Mouse (Mus musculus) limb, embryonic 11.5 days (tissue): Measurements from ENCODE around the gene Pdcd6ip. TPM values are rescaled to one million over a fixed set of nuclear protein-coding genes. Genes with fewer than 3 reads are reported as not detected.
A peak's percentile ranks its signal among the peaks of the same experiment; 100 is the strongest.
"Not testable (repeated sequence)": the region's sequence is repeated elsewhere in the genome, so short reads cannot be mapped to it uniquely, and the experiment has no call there.

Experiments used
- ATAC-seq: fragments of 200-750 bp; cut with Nextera tagmentation; 2 replicates; pipeline ENCODE4 v1.8.0; 2017; ENCODE audit warnings: low read depth; ENCODE audit not compliant: insufficient number of reproducible peaks, low FRiP score, low TSS enrichment
- DNase-seq: peaks from one replicate; pipeline ENCODE4 v3.0.0-alpha.2; 2015; ENCODE audit warnings: low spot score
- H3K27ac ChIP-seq: fragments of 300-500 bp; sonication (generic); replicated peaks from 2 replicates; pipeline ENCODE4 v1.5.1; 2014; ENCODE audit warnings: low read depth, mild to moderate bottlenecking, low read length
- H3K27me3 ChIP-seq: fragments of 300-500 bp; sonication (generic); 2 replicates; pipeline ENCODE4 v1.6.1; 2014; ENCODE audit warnings: mild to moderate bottlenecking, low read length, mixed read lengths; ENCODE audit not compliant: control insufficient read depth, insufficient read depth
- H3K36me3 ChIP-seq: fragments of 300-500 bp; sonication (generic); 2 replicates; pipeline ENCODE4 v1.6.1; 2014; ENCODE audit warnings: mild to moderate bottlenecking, low read length, moderate library complexity, mixed read lengths; ENCODE audit not compliant: control insufficient read depth, insufficient read depth
- H3K4me1 ChIP-seq: fragments of 300-500 bp; sonication (generic); 2 replicates; pipeline ENCODE4 v1.6.1; 2014; ENCODE audit warnings: low read length, mixed read lengths; ENCODE audit not compliant: control insufficient read depth, insufficient read depth
- H3K4me2 ChIP-seq: fragments of 300-500 bp; sonication (generic); 2 replicates; pipeline ENCODE4 v1.6.1; 2014; ENCODE audit warnings: low read depth, mild to moderate bottlenecking, moderate library complexity; ENCODE audit not compliant: severe bottlenecking
- H3K4me3 ChIP-seq: fragments of 300-500 bp; sonication (generic); 2 replicates; pipeline ENCODE4 v1.5.1; 2014; ENCODE audit warnings: low read depth, low read length
- H3K9ac ChIP-seq: fragments of 300-500 bp; sonication (generic); 2 replicates; pipeline ENCODE4 v1.6.1; 2014; ENCODE audit warnings: mild to moderate bottlenecking, low read length
- H3K9me3 ChIP-seq: fragments of 300-500 bp; sonication (generic); 2 replicates; pipeline ENCODE4 v1.6.1; 2016; ENCODE audit warnings: low read length; ENCODE audit not compliant: control insufficient read depth
- WGBS: fragments of 180-500 bp; shearing (Covaris S2); extraction: QIAGEN DNeasy Blood & Tissue Kit; methylation state at CpG from one replicate; pipeline ENCODE4 v1.1.7; 2014; 5-methylcytosine and 5-hydroxymethylcytosine counted together
- polyA plus RNA-seq: library from polyadenylated mRNA; unstranded; fragments of >200 nt; fragmentation: Nextera tagmentation; extraction: Ambion mirVana; gene quantifications from 2 replicates; pipeline ENCODE4 v1.2.1, GENCODE M21; 2014

Pdcd6ip gene
- polyA plus RNA-seq, 1 experiment from 2014 or later: 55.6 TPM

- DNase-seq (no peak), ATAC-seq (no peak)
- H3K4me1 ChIP-seq: no peaks in the 10 kb centered on the region
- H3K9me3 ChIP-seq: no peaks in the 10 kb centered on the region
- no peak overlapping the region for H3K9ac ChIP-seq
- H3K27me3 ChIP-seq: no peaks in the 10 kb centered on the region
- no peak overlapping the region for H3K4me3 ChIP-seq
- peaks cover 17% of the 10 kb centered on the region for H3K36me3 ChIP-seq
- 83% methylated on average over 7 of the region's 7 CpGs for WGBS
- no peak overlapping the region for H3K4me2 ChIP-seq
- no peak overlapping the region for H3K27ac ChIP-seq
These were observed 37.8 kb downstream of the Pdcd6ip start for GRCm38 (mm10) chr9:113670105-113670856.

- Histone ChIP-seq H3K27ac (no peak overlapping the region), H3K4me1 (no peaks in the 10 kb centered on the region), H3K27me3 (no peaks in the 10 kb centered on the region), H3K9me3 (no peaks in the 10 kb centered on the region), H3K4me3 (no peak overlapping the region), H3K9ac (no peak overlapping the region), H3K36me3 (peaks cover 20% of the 10 kb centered on the region), H3K4me2 (no peak overlapping the region)
- WGBS: 85% methylated on average over 4 of the region's 4 CpGs
- DNase-seq (no peak), ATAC-seq (no peak)
These were observed 44.6 kb downstream of the Pdcd6ip start for GRCm38 (mm10) chr9:113663476-113663875.

- no peak overlapping the region for H3K4me2 ChIP-seq
- H3K9ac ChIP-seq: no peak overlapping the region
- no peak overlapping the region for H3K27ac ChIP-seq
- no peaks in the 10 kb centered on the region for H3K4me1 ChIP-seq
- DNase-seq (no peak), ATAC-seq (no peak)
- WGBS: 89% methylated on average over 1 of the region's 1 CpGs
- no peak overlapping the region for H3K4me3 ChIP-seq
- H3K9me3 ChIP-seq: no peaks in the 10 kb centered on the region
- no peaks in the 10 kb centered on the region for H3K27me3 ChIP-seq
- H3K36me3 ChIP-seq: peaks cover 16% of the 10 kb centered on the region; the same call in 1 of the 2 replicates
These were observed 50.2 kb downstream of the Pdcd6ip start for GRCm38 (mm10) chr9:113657837-113658236.

- Histone ChIP-seq H3K36me3 (peaks cover 6% of the 10 kb centered on the region; the same call in 1 of the 2 replicates), H3K27ac (no peak overlapping the region), H3K9me3 (no peaks in the 10 kb centered on the region), H3K4me3 (no peak overlapping the region), H3K4me1 (no peaks in the 10 kb centered on the region), H3K4me2 (no peak overlapping the region), H3K27me3 (no peaks in the 10 kb centered on the region), H3K9ac (no peak overlapping the region)
- 84% methylated on average over 8 of the region's 8 CpGs for WGBS
- ATAC-seq (no peak), DNase-seq (peak; percentile 48)
These were observed 54.5 kb downstream of the Pdcd6ip start for GRCm38 (mm10) chr9:113653571-113653970.

GRCm38 (mm10) chr9:113650787-113651186 is 57.3 kb downstream of the Pdcd6ip start:
- H3K27ac ChIP-seq: no peak overlapping the region
- WGBS: 89% methylated on average over 8 of the region's 8 CpGs
- DNase-seq: no peak

GRCm38 (mm10) chr9:113649211-113649610 is 58.8 kb downstream of the Pdcd6ip start:
- not testable (repeated sequence) for H3K4me3 ChIP-seq, H3K27ac ChIP-seq, ATAC-seq, DNase-seq, H3K4me2 ChIP-seq, H3K9ac ChIP-seq, H3K27me3 ChIP-seq, H3K36me3 ChIP-seq, H3K4me1 ChIP-seq, H3K9me3 ChIP-seq
- 82% methylated on average over 8 of the region's 8 CpGs for WGBS

More at GRCm38 (mm10) chr9:113650787-113651186, 57.3 kb downstream of the Pdcd6ip start:
- Histone ChIP-seq H3K9me3 (no peaks in the 10 kb centered on the region), H3K9ac (no peak overlapping the region), H3K4me3 (no peak overlapping the region), H3K4me1 (no peaks in the 10 kb centered on the region), H3K4me2 (no peak overlapping the region), H3K36me3 (peaks cover 4% of the 10 kb centered on the region; the same call in 1 of the 2 replicates), H3K27me3 (no peaks in the 10 kb centered on the region)
- no peak for ATAC-seq

- Histone ChIP-seq H3K4me3 (no peak overlapping the region), H3K9ac (no peak overlapping the region), H3K27me3 (no peaks in the 10 kb centered on the region), H3K36me3 (no peaks in the 10 kb centered on the region), H3K4me1 (no peaks in the 10 kb centered on the region), H3K27ac (no peak overlapping the region), H3K4me2 (no peak overlapping the region), H3K9me3 (no peaks in the 10 kb centered on the region)
- DNase-seq (no peak), ATAC-seq (peak; percentile 26; the same call in 1 of the 2 replicates)
- whole genome bisulfite sequencing: 36% methylated on average over 5 of the region's 5 CpGs
These were observed 62.3 kb downstream of the Pdcd6ip start for GRCm38 (mm10) chr9:113645837-113646169.

GRCm38 (mm10) chr9:113645153-113645836 is 62.8 kb downstream of the Pdcd6ip start:
- WGBS: 33% methylated on average over 10 of the region's 11 CpGs
- no peaks in the 10 kb centered on the region for H3K4me1 ChIP-seq
- no peaks in the 10 kb centered on the region for H3K36me3 ChIP-seq
- H3K27ac ChIP-seq: no peak overlapping the region
- H3K9me3 ChIP-seq: no peaks in the 10 kb centered on the region
- ATAC-seq (peak; percentile 17; the same call in 1 of the 2 replicates), DNase-seq (peak; percentile 84)
- H3K4me2 ChIP-seq: no peak overlapping the region
- no peaks in the 10 kb centered on the region for H3K27me3 ChIP-seq
- H3K9ac ChIP-seq: no peak overlapping the region
- no peak overlapping the region for H3K4me3 ChIP-seq
